Mouse (Mus musculus) stomach, embryonic 14.5 days (tissue): ENCODE measurements around the gene Nt5m. TPM values are rescaled to one million over a fixed set of nuclear protein-coding genes. Genes with fewer than 3 reads are reported as not detected.

Source experiments
- ATAC-seq: fragments of 200-750 bp; cut with Nextera tagmentation; 2 replicates; pipeline ENCODE4 v1.8.0; 2017; ENCODE audit warnings: low read depth, moderate TSS enrichment; ENCODE audit not compliant: insufficient number of reproducible peaks, insufficient read depth, low FRiP score
- H3K27ac ChIP-seq: fragments of 300-500 bp; sonication (generic); 2 replicates; pipeline ENCODE4 v1.5.1; 2014; ENCODE audit warnings: mild to moderate bottlenecking, low read length, moderate library complexity, mixed read lengths
- H3K27me3 ChIP-seq: fragments of 300-500 bp; sonication (generic); 2 replicates; pipeline ENCODE4 v1.6.1; 2014; ENCODE audit warnings: low read length, control low read depth, mixed read lengths; ENCODE audit not compliant: control insufficient read depth, insufficient read depth
- H3K36me3 ChIP-seq: fragments of 300-500 bp; sonication (generic); 2 replicates; pipeline ENCODE4 v1.6.1; 2014; ENCODE audit warnings: mild to moderate bottlenecking, control low read depth, low read length, moderate library complexity, mixed read lengths; ENCODE audit not compliant: control insufficient read depth, insufficient read depth
- H3K4me1 ChIP-seq: fragments of 300-500 bp; sonication (generic); 2 replicates; pipeline ENCODE4 v1.6.1; 2014; ENCODE audit warnings: low read length, control low read depth, mixed read lengths; ENCODE audit not compliant: control insufficient read depth, insufficient read depth
- H3K4me2 ChIP-seq: fragments of 300-500 bp; sonication (generic); replicated peaks from 2 replicates; pipeline ENCODE4 v1.6.1; 2014; ENCODE audit warnings: low read depth, low read length, control low read depth
- H3K4me3 ChIP-seq: fragments of 300-500 bp; sonication (generic); 2 replicates; pipeline ENCODE4 v1.5.1; 2014; ENCODE audit warnings: low read depth, low read length, control low read depth
- H3K9ac ChIP-seq: fragments of 300-500 bp; sonication (generic); replicated peaks from 2 replicates; pipeline ENCODE4 v1.6.1; 2014; ENCODE audit warnings: low read depth, mild to moderate bottlenecking, control low read depth, low read length, moderate library complexity, mixed read lengths
- H3K9me3 ChIP-seq: fragments of 300-500 bp; sonication (generic); 2 replicates; pipeline ENCODE4 v1.6.1; 2016; ENCODE audit warnings: low read depth, low read length, control low read depth; ENCODE audit not compliant: control insufficient read depth
- WGBS: fragments of 180-500 bp; shearing (Covaris S2); extraction: QIAGEN DNeasy Blood & Tissue Kit; methylation state at CpG from one replicate; pipeline ENCODE4 v1.1.7; 2014; 5-methylcytosine and 5-hydroxymethylcytosine counted together
- polyA plus RNA-seq: library from polyadenylated mRNA; unstranded; fragments of >200 nt; fragmentation: Nextera tagmentation; extraction: Ambion mirVana; gene quantifications from 2 replicates; pipeline ENCODE4 v1.2.1, GENCODE M21; 2014

The Nt5m gene
- polyA plus RNA-seq, 1 experiment from 2014 or later = 36.6 TPM

- Histone ChIP-seq H3K9ac (no peak overlapping the region), H3K9me3 (no peaks in the 10 kb centered on the region), H3K4me1 (peaks cover 10% of the 10 kb centered on the region; the same call in 1 of the 2 replicates), H3K36me3 (no peaks in the 10 kb centered on the region), H3K27ac (no peak overlapping the region), H3K4me2 (no peak overlapping the region), H3K4me3 (no peak overlapping the region), H3K27me3 (no peaks in the 10 kb centered on the region)
- ATAC-seq = no peak
- WGBS = 86% methylated on average over 1 of the region's 1 CpGs
These were observed 61.7 kb downstream of the Nt5m start for GRCm38 (mm10) chr11:59900995-59901394.

- Histone ChIP-seq H3K4me1 (peaks cover 10% of the 10 kb centered on the region; the same call in 1 of the 2 replicates), H3K9ac (no peak overlapping the region), H3K27ac (no peak overlapping the region), H3K4me3 (no peak overlapping the region), H3K4me2 (no peak overlapping the region), H3K36me3 (no peaks in the 10 kb centered on the region), H3K9me3 (no peaks in the 10 kb centered on the region), H3K27me3 (no peaks in the 10 kb centered on the region)
- 51% methylated on average over 8 of the region's 8 CpGs for WGBS
- ATAC-seq = no peak
These were observed 62.9 kb downstream of the Nt5m start for GRCm38 (mm10) chr11:59902045-59902726.

- no peak for ATAC-seq
- H3K27ac ChIP-seq = no peak overlapping the region
- no peaks in the 10 kb centered on the region for H3K27me3 ChIP-seq
- no peak overlapping the region for H3K4me2 ChIP-seq
- H3K4me1 ChIP-seq = peaks cover 13% of the 10 kb centered on the region; the same call in 1 of the 2 replicates
- no peaks in the 10 kb centered on the region for H3K36me3 ChIP-seq
- no peak overlapping the region for H3K9ac ChIP-seq
- no peaks in the 10 kb centered on the region for H3K9me3 ChIP-seq
- WGBS = 88% methylated on average over 6 of the region's 6 CpGs
- no peak overlapping the region for H3K4me3 ChIP-seq
These were observed 67.4 kb downstream of the Nt5m start for GRCm38 (mm10) chr11:59906521-59907123.

GRCm38 (mm10) chr11:59908446-59908845 lies 69.2 kb downstream of the Nt5m start:
- no peak overlapping the region for H3K4me2 ChIP-seq
- H3K9ac ChIP-seq = no peak overlapping the region
- no peaks in the 10 kb centered on the region for H3K36me3 ChIP-seq
- H3K27me3 ChIP-seq = no peaks in the 10 kb centered on the region
- H3K9me3 ChIP-seq = no peaks in the 10 kb centered on the region
- H3K4me1 ChIP-seq = peaks cover 9% of the 10 kb centered on the region; the same call in 1 of the 2 replicates
- ATAC-seq = no peak
- H3K4me3 ChIP-seq = no peak overlapping the region
- WGBS = 45% methylated on average over 3 of the region's 3 CpGs
- no peak overlapping the region for H3K27ac ChIP-seq

GRCm38 (mm10) chr11:59910586-59910985 lies 71.3 kb downstream of the Nt5m start:
- peaks cover 9% of the 10 kb centered on the region; the same call in 1 of the 2 replicates for H3K4me1 ChIP-seq
- no peak overlapping the region for H3K27ac ChIP-seq
- ATAC-seq = no peak
- H3K9ac ChIP-seq = no peak overlapping the region
- H3K4me3 ChIP-seq = no peak overlapping the region
- no peaks in the 10 kb centered on the region for H3K36me3 ChIP-seq
- H3K4me2 ChIP-seq = no peak overlapping the region
- H3K9me3 ChIP-seq = no peaks in the 10 kb centered on the region
- H3K27me3 ChIP-seq = no peaks in the 10 kb centered on the region

GRCm38 (mm10) chr11:59911523-59911922 lies 72.3 kb downstream of the Nt5m start:
- Histone ChIP-seq H3K4me2 (no peak overlapping the region), H3K27ac (no peak overlapping the region), H3K4me1 (peaks cover 9% of the 10 kb centered on the region; the same call in 1 of the 2 replicates), H3K9me3 (no peaks in the 10 kb centered on the region), H3K27me3 (no peaks in the 10 kb centered on the region), H3K4me3 (no peak overlapping the region), H3K9ac (no peak overlapping the region), H3K36me3 (no peaks in the 10 kb centered on the region)
- 90% methylated on average over 1 of the region's 1 CpGs for WGBS
- ATAC-seq = no peak

- H3K27me3 ChIP-seq = no peaks in the 10 kb centered on the region
- ATAC-seq = no peak
- no peak overlapping the region for H3K4me3 ChIP-seq
- H3K36me3 ChIP-seq = no peaks in the 10 kb centered on the region
- no peak overlapping the region for H3K4me2 ChIP-seq
- H3K27ac ChIP-seq = no peak overlapping the region
- H3K9ac ChIP-seq = no peak overlapping the region
- WGBS = 86% methylated on average over 4 of the region's 4 CpGs
- peaks cover 2% of the 10 kb centered on the region; the same call in 1 of the 2 replicates for H3K4me1 ChIP-seq
- H3K9me3 ChIP-seq = no peaks in the 10 kb centered on the region
These were observed 74.5 kb downstream of the Nt5m start for GRCm38 (mm10) chr11:59913702-59914101.

GRCm38 (mm10) chr11:59918014-59918413 lies 78.8 kb downstream of the Nt5m start:
- 44% methylated on average over 4 of the region's 4 CpGs for WGBS
- Histone ChIP-seq H3K4me1 (no peaks in the 10 kb centered on the region; the same call in 1 of the 2 replicates), H3K9me3 (no peaks in the 10 kb centered on the region), H3K9ac (no peak overlapping the region), H3K4me2 (no peak overlapping the region), H3K27ac (no peak overlapping the region), H3K36me3 (no peaks in the 10 kb centered on the region), H3K4me3 (no peak overlapping the region), H3K27me3 (no peaks in the 10 kb centered on the region)
- no peak for ATAC-seq
